16 mouse cellular contexts compared by ENCODE assay signal in genomic region chr6:31240051-31240450, GRCm38 (mm10).
DNase-seq lines count a peak whose midpoint lies in the region; ATAC-seq lines count a peak whose summit lies in the region.
"Had no signal": no experiment of that assay in that cellular context is flagged by ENCODE, and none has a peak within 500 bp of the region (broad histone marks: within the 10 kb centered on the region; RNA-seq: fewer than 3 reads in every experiment).

No protein-coding gene starts in this region.

- H3K4me3 ChIP-seq in lung, embryonic 15.5 days, result no peak overlapping the region
- H3K4me3 ChIP-seq in megakaryocyte, embryonic 14.5 days (replicated peaks), result peak overlapping the region; percentile 33
- H3K4me3 ChIP-seq in forebrain, embryonic 16.5 days (replicated peaks; ENCODE audit: low read length), result no peak overlapping the region
- H3K4me3 ChIP-seq: heart, embryonic 15.5 days; hindbrain, embryonic 15.5 days; layer of hippocampus, adult 2 months had no signal

- no peaks in the 10 kb centered on the region for H3K9me3 ChIP-seq in lung, embryonic 15.5 days
- H3K9me3 ChIP-seq in megakaryocyte, embryonic 14.5 days, result no peaks in the 10 kb centered on the region
- no peaks in the 10 kb centered on the region for H3K9me3 ChIP-seq in forebrain, embryonic 16.5 days (ENCODE audit: control insufficient read depth, low read length)
- H3K9me3 ChIP-seq: heart, embryonic 15.5 days; hindbrain, embryonic 15.5 days had no signal

- H3K27ac ChIP-seq in lung, embryonic 15.5 days, result no peak overlapping the region
- H3K27ac ChIP-seq in forebrain, embryonic 16.5 days (ENCODE audit: low read length), result no peak overlapping the region
- H3K27ac ChIP-seq: heart, embryonic 15.5 days; hindbrain, embryonic 15.5 days; layer of hippocampus, adult 2 months had no signal

- ATAC-seq in lung, embryonic 15.5 days (ENCODE audit: borderline replicate concordance, extremely low read depth, low FRiP score, low TSS enrichment), result peak; percentile 59
- ATAC-seq in CD4-positive, CD25-positive, alpha-beta regulatory T cell, adult 4 months, result peak; percentile 79
- ATAC-seq in forebrain, embryonic 16.5 days, result no peak
- ATAC-seq: forebrain, embryonic 14.5 days had no signal

- no peak overlapping the region for H3K4me2 ChIP-seq in lung, embryonic 15.5 days
- no peak overlapping the region for H3K4me2 ChIP-seq in forebrain, embryonic 16.5 days (ENCODE audit: low read length)
- H3K4me2 ChIP-seq: heart, embryonic 15.5 days; hindbrain, embryonic 15.5 days had no signal

- no peaks in the 10 kb centered on the region for H3K27me3 ChIP-seq in lung, embryonic 15.5 days
- H3K27me3 ChIP-seq in megakaryocyte, embryonic 14.5 days (replicated peaks), result peaks cover 25% of the 10 kb centered on the region
- H3K27me3 ChIP-seq in forebrain, embryonic 16.5 days (replicated peaks; ENCODE audit: control insufficient read depth, insufficient read depth, low read length), result no peaks in the 10 kb centered on the region
- H3K27me3 ChIP-seq: heart, embryonic 15.5 days; hindbrain, embryonic 15.5 days had no signal

- H3K4me1 ChIP-seq in lung, embryonic 15.5 days, result no peaks in the 10 kb centered on the region
- peaks cover 15% of the 10 kb centered on the region for H3K4me1 ChIP-seq in megakaryocyte, embryonic 14.5 days
- H3K4me1 ChIP-seq in forebrain, embryonic 16.5 days (replicated peaks; ENCODE audit: control insufficient read depth, insufficient read depth, low read length), result no peaks in the 10 kb centered on the region
- H3K4me1 ChIP-seq: heart, embryonic 15.5 days; hindbrain, embryonic 15.5 days had no signal

- H3K9ac ChIP-seq in lung, embryonic 15.5 days, result no peak overlapping the region
- H3K9ac ChIP-seq in forebrain, embryonic 16.5 days (replicated peaks; ENCODE audit: low read depth, low read length), result no peak overlapping the region
- H3K9ac ChIP-seq: heart, embryonic 15.5 days; hindbrain, embryonic 15.5 days had no signal

- no peak for DNase-seq in lung, postnatal 36 days
- peak; percentile 47 for DNase-seq in T-cell, adult 2 months (ENCODE audit: low spot score)
- no peak for DNase-seq in right cerebral cortex, postnatal 36 days (ENCODE audit: low spot score in 2 of 2)
- DNase-seq in spleen, postnatal 10 days (ENCODE audit: low spot score in 2 of 2), result no peak
- DNase-seq: adrenal gland, postnatal 25 days; cerebellum, postnatal 10 days; kidney, adult 9 months; right cerebral cortex, adult 18-20 months had no signal

- H3K36me3 ChIP-seq in lung, embryonic 15.5 days, result no peaks in the 10 kb centered on the region
- no peaks in the 10 kb centered on the region for H3K36me3 ChIP-seq in megakaryocyte, embryonic 14.5 days (replicated peaks; ENCODE audit: low read length)
- H3K36me3 ChIP-seq in forebrain, embryonic 16.5 days (ENCODE audit: control insufficient read depth, insufficient read depth), result no peaks in the 10 kb centered on the region
- H3K36me3 ChIP-seq: heart, embryonic 15.5 days; hindbrain, embryonic 15.5 days had no signal

- WGBS in lung, embryonic 15.5 days, result 8% methylated on average over 9 of the region's 9 CpGs
- 22% methylated on average over 9 of the region's 9 CpGs for WGBS in forebrain, embryonic 16.5 days
